Mouse (Mus musculus): ENCODE measurements around the gene Abtb2. TPM values are rescaled to one million over a fixed set of nuclear protein-coding genes. Genes with fewer than 3 reads are reported as not detected.

Gene Abtb2
- total and polyA plus RNA-seq, 3 experiments, result 23.0 to 28.7 (median 24.7) TPM

DNA sequence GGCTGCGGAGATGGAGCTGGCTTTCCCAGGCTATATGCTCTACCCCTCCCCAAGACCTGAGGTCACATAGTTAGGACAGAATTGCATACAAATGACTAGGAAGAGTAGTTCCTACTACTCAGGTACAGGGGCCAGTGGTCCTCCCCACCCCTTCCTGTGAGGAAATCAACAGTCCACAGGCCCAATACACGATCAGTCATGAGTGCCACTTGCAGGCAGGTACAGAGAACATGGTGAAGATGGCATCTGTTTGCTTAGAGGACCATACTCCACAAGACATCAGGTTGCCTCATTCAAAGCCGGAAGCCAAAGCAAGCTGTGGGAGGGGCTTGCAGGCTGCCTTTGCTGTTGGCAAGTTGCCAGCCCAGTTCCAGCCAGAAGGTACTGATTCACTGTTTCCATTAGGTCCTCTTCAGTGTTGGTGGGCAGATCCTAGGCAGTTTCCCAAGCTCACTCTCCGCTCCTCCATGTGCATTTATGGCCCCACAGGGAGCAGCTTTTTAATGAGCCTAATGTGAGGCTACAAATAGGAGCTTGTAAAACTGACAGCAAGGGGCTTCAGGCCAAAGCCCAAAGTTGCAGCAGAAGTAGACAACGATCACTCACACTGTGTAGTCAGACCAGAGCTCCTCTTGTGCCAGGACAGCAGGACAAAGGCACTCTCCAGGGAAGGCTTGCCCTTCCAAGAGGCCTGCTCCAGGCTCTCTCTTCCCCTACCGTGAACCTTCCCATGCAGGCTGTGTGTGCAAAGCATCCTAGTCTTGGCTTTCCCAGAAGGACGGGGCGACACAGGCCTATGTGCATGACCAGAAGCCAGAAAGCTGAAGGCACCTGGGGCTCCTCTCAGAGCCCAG, 102.1 kb downstream of the Abtb2 start:
- intact Hi-C loops (cut with DNase I), result no loop called here
- Histone ChIP-seq H3K79me2 (replicated peaks; ENCODE audit: control insufficient read depth, insufficient read depth, low read length) (0 out of 2 replicates have a peak, but pooled peaks cover 1% of the 10 kb centered on the region), H3K27me3 (ENCODE audit: control insufficient read depth, insufficient read depth, low read length) (no peaks in the 10 kb centered on the region), H3K27ac (peak overlapping the region; percentile 42), H3K4me3 (no peak overlapping the region), H3K4me1 (ENCODE audit: control insufficient read depth, insufficient read depth, low read length) (peaks cover 20% of the 10 kb centered on the region), H3K36me3 (ENCODE audit: control insufficient read depth, insufficient read depth, low read length) (no peaks in the 10 kb centered on the region; the same call in 1 of the 2 replicates), H3K9ac (ENCODE audit: low read depth, low read length) (no peak overlapping the region)
- DNase-seq, result peak; percentile 50 to 57
- TF ChIP-seq POLR2A (IDR thresholded peaks at IDR 0.05; ENCODE audit: insufficient read depth, low read depth, low read length) (no peak), EP300 (IDR thresholded peaks at IDR 0.05; ENCODE audit: insufficient read depth, low read depth, low read length) (no peak), CTCF (IDR thresholded peaks at IDR 0.05) (no peak)
- WGBS, result 47% methylated on average over 8 of the region's 8 CpGs

DNA sequence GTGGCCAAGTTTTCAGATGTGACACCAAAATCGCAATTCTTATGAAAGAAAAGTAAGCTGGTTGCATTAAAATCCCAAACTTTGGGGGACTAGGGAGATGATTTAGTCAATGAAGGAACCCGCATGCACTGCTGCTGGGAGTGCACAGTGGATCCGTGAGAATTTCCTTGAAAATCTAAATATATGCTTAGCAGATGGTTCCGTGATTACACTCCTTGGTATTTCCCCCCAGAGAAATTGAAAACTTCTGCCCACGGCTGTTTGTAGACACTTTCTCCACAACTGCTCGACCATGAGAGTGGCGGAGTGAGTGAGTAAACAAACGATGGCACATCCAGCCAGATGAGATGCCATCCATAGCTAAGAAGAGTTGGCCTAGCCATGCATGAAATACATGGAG, 102.8 kb downstream of the Abtb2 start:
- no peaks in the 10 kb centered on the region; the same call in 1 of the 2 replicates for H3K36me3 ChIP-seq (ENCODE audit: control insufficient read depth, insufficient read depth, low read length)
- no peak overlapping the region for H3K27ac ChIP-seq
- no peak for DNase-seq
- no peak for TF ChIP-seq CTCF (IDR thresholded peaks at IDR 0.05)
- TF ChIP-seq POLR2A (IDR thresholded peaks at IDR 0.05; ENCODE audit: insufficient read depth, low read depth, low read length), result no peak
- no peak for TF ChIP-seq EP300 (IDR thresholded peaks at IDR 0.05; ENCODE audit: insufficient read depth, low read depth, low read length)
- intact Hi-C loops (cut with DNase I), result no loop called here
- H3K27me3 ChIP-seq (ENCODE audit: control insufficient read depth, insufficient read depth, low read length), result no peaks in the 10 kb centered on the region
- WGBS, result 69% methylated on average over 8 of the region's 8 CpGs
- peaks cover 21% of the 10 kb centered on the region for H3K4me1 ChIP-seq (ENCODE audit: control insufficient read depth, insufficient read depth, low read length)
- 0 out of 2 replicates have a peak, but pooled peaks cover 1% of the 10 kb centered on the region for H3K79me2 ChIP-seq (replicated peaks; ENCODE audit: control insufficient read depth, insufficient read depth, low read length)
- H3K4me3 ChIP-seq, result no peak overlapping the region
- H3K9ac ChIP-seq (ENCODE audit: low read depth, low read length), result no peak overlapping the region

DNA sequence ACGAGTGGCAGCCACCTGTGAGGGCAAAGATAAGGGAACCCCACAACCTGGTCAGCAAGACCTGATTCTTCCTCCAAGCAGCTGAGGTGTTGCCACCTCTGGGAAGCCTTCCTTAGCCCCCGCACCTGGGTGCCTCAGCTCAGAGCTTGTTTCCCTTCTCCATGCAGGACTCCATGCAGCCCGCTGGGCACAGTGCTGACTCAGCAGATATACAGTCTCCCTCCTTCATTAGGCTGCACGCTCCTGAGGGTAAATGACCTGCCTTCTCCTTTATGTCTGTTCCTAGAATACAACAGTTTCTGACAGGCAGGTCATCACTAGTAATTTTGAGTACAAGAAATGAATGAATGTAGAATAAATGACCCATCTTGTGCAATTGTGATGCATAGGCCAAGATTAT, 103.5 kb downstream of the Abtb2 start:
- Histone ChIP-seq H3K27me3 (ENCODE audit: control insufficient read depth, insufficient read depth, low read length) (no peaks in the 10 kb centered on the region), H3K4me1 (ENCODE audit: control insufficient read depth, insufficient read depth, low read length) (peaks cover 21% of the 10 kb centered on the region), H3K9ac (ENCODE audit: low read depth, low read length) (no peak overlapping the region), H3K27ac (peak overlapping the region; percentile 84), H3K36me3 (ENCODE audit: control insufficient read depth, insufficient read depth, low read length) (no peaks in the 10 kb centered on the region; the same call in 1 of the 2 replicates), H3K79me2 (replicated peaks; ENCODE audit: control insufficient read depth, insufficient read depth, low read length) (no peaks in the 10 kb centered on the region), H3K4me3 (no peak overlapping the region)
- TF ChIP-seq EP300 (IDR thresholded peaks at IDR 0.05; ENCODE audit: insufficient read depth, low read depth, low read length) (no peak), CTCF (IDR thresholded peaks at IDR 0.05) (no peak), POLR2A (IDR thresholded peaks at IDR 0.05; ENCODE audit: insufficient read depth, low read depth, low read length) (no peak)
- 89% methylated on average over 4 of the region's 4 CpGs for WGBS
- no peak for DNase-seq
- intact Hi-C loops (cut with DNase I), result no loop called here

DNA sequence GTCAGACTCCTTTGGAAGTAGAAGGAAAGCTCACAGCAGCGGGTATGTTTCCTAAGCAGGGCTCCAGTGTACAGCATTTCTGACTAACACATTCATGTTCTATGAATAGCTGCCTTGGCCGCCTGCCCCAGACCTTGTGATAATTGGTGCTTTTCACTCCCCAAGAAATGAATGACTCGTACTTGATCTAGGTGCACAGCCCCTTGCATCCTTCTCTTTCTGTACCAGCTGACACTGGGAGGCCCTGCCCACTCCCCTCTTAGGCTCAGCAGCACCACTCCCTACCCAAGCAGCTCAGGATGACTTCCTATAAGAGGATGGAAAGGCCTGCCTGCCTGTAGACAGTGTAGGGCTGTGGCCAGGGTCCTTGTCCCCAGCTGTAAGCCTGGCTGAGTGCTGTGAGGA, 104.2 kb downstream of the Abtb2 start:
- no peak for TF ChIP-seq POLR2A (IDR thresholded peaks at IDR 0.05; ENCODE audit: insufficient read depth, low read depth, low read length)
- TF ChIP-seq EP300 (IDR thresholded peaks at IDR 0.05; ENCODE audit: insufficient read depth, low read depth, low read length), result 0 out of 2 replicates have a peak, but pooled peaks have one; percentile 45
- peak; percentile 80 to 86 for DNase-seq
- peaks cover 21% of the 10 kb centered on the region for H3K4me1 ChIP-seq (ENCODE audit: control insufficient read depth, insufficient read depth, low read length)
- no peaks in the 10 kb centered on the region; the same call in 1 of the 2 replicates for H3K36me3 ChIP-seq (ENCODE audit: control insufficient read depth, insufficient read depth, low read length)
- no peaks in the 10 kb centered on the region for H3K79me2 ChIP-seq (replicated peaks; ENCODE audit: control insufficient read depth, insufficient read depth, low read length)
- H3K9ac ChIP-seq (ENCODE audit: low read depth, low read length), result 0 out of 2 replicates have a peak overlapping the region, but pooled peaks have one; percentile 29
- intact Hi-C loops (cut with DNase I), result no loop called here
- H3K27me3 ChIP-seq (ENCODE audit: control insufficient read depth, insufficient read depth, low read length), result no peaks in the 10 kb centered on the region
- H3K4me3 ChIP-seq, result no peak overlapping the region
- WGBS, result 5% methylated on average over 3 of the region's 3 CpGs
- H3K27ac ChIP-seq, result peak overlapping the region; percentile 84

DNA sequence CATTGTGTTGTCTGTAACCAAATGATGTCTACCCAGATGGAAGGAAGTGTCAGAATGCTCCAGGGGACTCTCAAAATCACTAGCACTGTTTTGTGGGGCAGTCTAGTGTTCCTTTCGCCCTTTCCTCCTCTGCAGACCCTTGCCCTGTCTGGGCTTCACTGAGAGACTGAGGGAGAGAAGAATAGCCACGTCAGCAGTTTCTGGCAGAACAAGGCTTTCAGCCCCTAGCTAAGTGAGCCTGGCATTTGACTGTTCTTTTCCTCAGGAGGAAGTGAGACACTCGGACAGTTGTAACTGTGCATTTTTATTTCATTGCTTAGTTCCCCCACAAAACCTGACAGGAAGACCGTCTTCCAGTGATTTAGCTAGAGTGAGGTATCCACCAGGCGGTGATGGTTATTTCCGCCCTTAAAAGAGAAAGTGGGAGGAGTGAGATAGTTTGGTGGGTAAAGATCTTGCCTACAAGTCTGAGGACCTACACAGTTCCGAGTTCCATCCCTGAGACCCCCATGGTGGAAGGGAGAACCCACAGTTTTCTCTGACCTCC, 106.5 kb downstream of the Abtb2 start:
- WGBS, result 66% methylated on average over 7 of the region's 7 CpGs
- TF ChIP-seq EP300 (IDR thresholded peaks at IDR 0.05; ENCODE audit: insufficient read depth, low read depth, low read length) (no peak), POLR2A (IDR thresholded peaks at IDR 0.05; ENCODE audit: insufficient read depth, low read depth, low read length) (no peak), CTCF (IDR thresholded peaks at IDR 0.05) (no peak)
- intact Hi-C loops (cut with DNase I), result no loop called here
- DNase-seq, result no peak
- Histone ChIP-seq H3K4me3 (no peak overlapping the region), H3K36me3 (ENCODE audit: control insufficient read depth, insufficient read depth, low read length) (no peaks in the 10 kb centered on the region; the same call in 1 of the 2 replicates), H3K9ac (ENCODE audit: low read depth, low read length) (no peak overlapping the region), H3K79me2 (replicated peaks; ENCODE audit: control insufficient read depth, insufficient read depth, low read length) (no peaks in the 10 kb centered on the region), H3K4me1 (ENCODE audit: control insufficient read depth, insufficient read depth, low read length) (peaks cover 25% of the 10 kb centered on the region), H3K27ac (no peak overlapping the region), H3K27me3 (ENCODE audit: control insufficient read depth, insufficient read depth, low read length) (no peaks in the 10 kb centered on the region)

DNA sequence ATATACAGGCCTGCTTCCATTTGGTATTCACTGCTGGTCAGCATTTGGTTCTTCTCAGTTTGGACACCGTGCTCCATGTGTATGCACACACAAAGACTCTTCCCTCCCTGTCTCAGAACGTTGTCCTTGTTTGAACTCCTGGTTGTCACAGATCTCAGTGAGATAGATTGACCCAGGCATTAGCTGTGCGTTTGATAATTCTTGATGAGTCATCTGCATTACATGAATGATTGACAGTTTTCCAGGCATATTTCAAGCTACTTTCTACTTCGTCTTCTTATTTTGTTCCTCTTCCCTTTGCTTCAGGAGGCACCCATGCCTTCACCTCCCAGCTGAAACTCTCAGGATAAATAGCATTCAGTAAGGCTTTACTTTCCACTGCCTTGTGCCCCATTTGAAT, 107.5 kb downstream of the Abtb2 start:
- no peaks in the 10 kb centered on the region for H3K27me3 ChIP-seq (ENCODE audit: control insufficient read depth, insufficient read depth, low read length)
- no peaks in the 10 kb centered on the region; the same call in 1 of the 2 replicates for H3K36me3 ChIP-seq (ENCODE audit: control insufficient read depth, insufficient read depth, low read length)
- no peak for DNase-seq
- H3K27ac ChIP-seq, result no peak overlapping the region
- no peak overlapping the region for H3K9ac ChIP-seq (ENCODE audit: low read depth, low read length)
- 55% methylated on average over 4 of the region's 4 CpGs for WGBS
- no peaks in the 10 kb centered on the region for H3K79me2 ChIP-seq (replicated peaks; ENCODE audit: control insufficient read depth, insufficient read depth, low read length)
- TF ChIP-seq EP300 (IDR thresholded peaks at IDR 0.05; ENCODE audit: insufficient read depth, low read depth, low read length) (no peak), POLR2A (IDR thresholded peaks at IDR 0.05; ENCODE audit: insufficient read depth, low read depth, low read length) (no peak), CTCF (IDR thresholded peaks at IDR 0.05) (no peak)
- H3K4me1 ChIP-seq (ENCODE audit: control insufficient read depth, insufficient read depth, low read length), result peaks cover 18% of the 10 kb centered on the region
- intact Hi-C loops (cut with DNase I), result no loop called here
- H3K4me3 ChIP-seq, result no peak overlapping the region
